Mouse (Mus musculus) midbrain, embryonic 16.5 days (tissue): Measurements from ENCODE around the gene Ap1m2. TPM values are rescaled to one million over a fixed set of nuclear protein-coding genes. Genes with fewer than 3 reads are reported as not detected.

Source experiments
- ATAC-seq: fragments of 200-750 bp; cut with Nextera tagmentation; 2 replicates; pipeline ENCODE4 v1.8.0; 2017; ENCODE audit warnings: moderate TSS enrichment
- H3K27ac ChIP-seq: fragments of 300-500 bp; sonication (generic); 2 replicates; pipeline ENCODE4 v1.5.1; 2014; ENCODE audit warnings: mild to moderate bottlenecking, low read length, mixed read lengths
- H3K27me3 ChIP-seq: fragments of 300-500 bp; sonication (generic); 2 replicates; pipeline ENCODE4 v1.6.1; 2014; ENCODE audit warnings: low read depth, low read length, mixed read lengths; ENCODE audit not compliant: control insufficient read depth, insufficient read depth
- H3K36me3 ChIP-seq: fragments of 300-500 bp; sonication (generic); 2 replicates; pipeline ENCODE4 v1.6.1; 2014; ENCODE audit warnings: mild to moderate bottlenecking, low read length, moderate library complexity, mixed read lengths; ENCODE audit not compliant: control insufficient read depth, insufficient read depth
- H3K4me1 ChIP-seq: fragments of 300-500 bp; sonication (generic); 2 replicates; pipeline ENCODE4 v1.6.1; 2014; ENCODE audit warnings: mild to moderate bottlenecking, low read length, mixed read lengths; ENCODE audit not compliant: control insufficient read depth, insufficient read depth
- H3K4me2 ChIP-seq: fragments of 300-500 bp; sonication (generic); 2 replicates; pipeline ENCODE4 v1.6.1; 2014; ENCODE audit warnings: mild to moderate bottlenecking, low read length, mixed read lengths
- H3K4me3 ChIP-seq: fragments of 300-500 bp; sonication (generic); 2 replicates; pipeline ENCODE4 v1.5.1; 2014; ENCODE audit warnings: low read depth, mild to moderate bottlenecking, low read length, moderate library complexity, mixed read lengths
- H3K9ac ChIP-seq: fragments of 300-500 bp; sonication (generic); 2 replicates; pipeline ENCODE4 v1.6.1; 2014; ENCODE audit warnings: low read depth, low read length, mixed read lengths
- H3K9me3 ChIP-seq: fragments of 300-500 bp; sonication (generic); replicated peaks from 2 replicates; pipeline ENCODE4 v1.6.1; 2014; ENCODE audit warnings: mild to moderate bottlenecking, low read length, mixed read lengths; ENCODE audit not compliant: control insufficient read depth, poor library complexity, severe bottlenecking
- WGBS: fragments of 180-500 bp; shearing (Covaris S2); extraction: QIAGEN DNeasy Blood & Tissue Kit; methylation state at CpG from one replicate; pipeline ENCODE4 v1.1.7; 2014; 5-methylcytosine and 5-hydroxymethylcytosine counted together
- polyA plus RNA-seq: library from polyadenylated mRNA; unstranded; fragments of >200 nt; fragmentation: Nextera tagmentation; extraction: Ambion mirVana; gene quantifications from 2 replicates; pipeline ENCODE4 v1.2.1, GENCODE M21; 2015

Ap1m2 gene
- polyA plus RNA-seq, 1 experiment from 2014 or later, result 2.1 TPM

DNA sequence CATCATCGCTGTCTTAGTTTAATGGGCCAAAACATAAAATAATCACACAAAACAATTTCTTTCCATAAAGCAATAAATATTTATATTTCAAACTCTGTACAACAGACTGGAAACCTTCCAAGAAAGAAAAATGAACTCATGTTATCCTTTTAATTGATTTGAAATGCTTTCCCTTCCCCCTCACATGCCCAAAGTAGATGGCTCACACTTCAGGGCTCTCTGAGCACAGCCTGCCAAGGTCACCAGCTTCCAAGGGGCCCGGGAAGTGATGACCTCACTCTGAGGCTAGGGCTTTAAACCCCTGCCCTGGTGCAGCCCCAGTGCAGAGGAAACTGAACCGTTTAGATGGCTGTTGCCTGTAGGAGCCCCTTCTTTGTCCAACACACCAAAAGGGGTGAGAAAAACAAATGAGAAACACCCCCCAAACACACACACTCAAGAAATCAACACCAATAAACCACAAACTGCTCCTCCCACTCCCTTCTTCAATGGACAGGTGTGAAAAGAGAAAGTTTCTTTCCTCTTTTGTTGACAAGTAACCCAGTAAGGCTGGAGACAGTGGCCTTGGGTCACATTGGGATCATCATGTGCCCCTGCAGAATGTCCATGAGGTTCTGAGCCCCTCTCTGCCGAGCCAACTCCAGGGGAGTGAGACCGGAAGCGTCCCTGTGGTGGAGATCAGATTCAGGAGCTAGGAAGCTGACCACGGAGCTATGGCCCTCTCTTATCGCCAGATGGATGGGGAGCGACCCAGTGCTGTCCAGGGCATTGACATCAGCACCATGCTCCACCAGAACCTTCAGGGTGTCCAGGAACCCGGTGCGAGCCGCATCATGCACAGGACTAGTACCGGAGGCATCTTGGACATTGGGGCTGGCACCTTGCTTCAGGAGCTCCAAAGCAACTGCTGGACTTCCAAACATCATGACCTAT is 23.5 kb downstream of the Ap1m2 start:
- Histone ChIP-seq H3K36me3 (0 out of 2 replicates have a peak, but pooled peaks cover 6% of the 10 kb centered on the region), H3K9me3 (no peaks in the 10 kb centered on the region), H3K4me1 (peaks cover 29% of the 10 kb centered on the region), H3K4me2 (peak overlapping the region; percentile 90), H3K27me3 (no peaks in the 10 kb centered on the region), H3K27ac (peak overlapping the region; percentile 91), H3K4me3 (peak overlapping the region; percentile 74), H3K9ac (peak overlapping the region; percentile 81)
- no peak for ATAC-seq
- WGBS, result 82% methylated on average over 13 of the region's 13 CpGs

DNA sequence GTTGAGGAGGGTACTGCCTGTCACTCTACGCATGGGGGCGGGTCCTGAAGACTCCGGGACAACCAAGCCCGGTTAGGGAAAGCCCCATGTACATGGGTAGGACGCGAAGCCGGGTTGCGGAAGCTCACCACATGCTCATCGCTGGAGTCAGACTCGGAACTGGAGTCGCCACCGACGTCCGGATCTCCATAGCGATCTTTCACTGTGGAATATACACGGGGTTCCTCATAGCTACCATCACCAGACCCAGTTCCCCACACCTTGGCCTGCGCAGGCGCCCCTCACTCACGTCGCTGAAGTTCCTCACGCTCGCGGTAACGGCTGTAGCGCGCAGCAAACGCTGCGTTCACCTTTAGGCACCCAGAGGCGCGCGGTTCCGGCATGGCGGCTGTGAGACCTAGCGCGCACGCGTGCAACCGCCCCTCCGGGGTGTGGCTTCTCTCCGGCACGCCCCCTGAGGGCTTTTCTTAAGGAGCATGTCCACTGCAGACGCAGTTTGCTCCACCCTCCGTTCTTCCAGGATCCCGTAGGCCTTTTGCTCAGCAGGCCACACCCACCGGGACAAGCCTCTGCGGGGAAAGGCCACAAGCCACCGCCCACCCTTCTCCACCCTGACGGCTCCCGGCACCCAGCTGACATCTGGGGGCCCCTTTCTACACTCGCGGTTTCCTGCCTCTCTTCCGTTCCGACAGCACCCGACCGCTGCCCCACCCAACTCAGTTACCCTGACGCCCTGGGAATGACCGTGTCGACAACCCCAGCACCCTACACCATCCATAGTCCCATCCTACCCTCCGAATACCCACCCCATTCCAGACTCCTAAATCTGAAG is 24.4 kb downstream of the Ap1m2 start, which contains the start of gene Kri1:
Gene Kri1, minus strand, starts transcription at position 399 of the 832 bp plus-strand sequence.
- Histone ChIP-seq H3K4me2 (peak within 1 kb of the TSS; percentile 90), H3K36me3 (peaks cover 9% of the 10 kb centered on the region; the same call in 1 of the 2 replicates), H3K4me3 (peak within 1 kb of the TSS; percentile 74), H3K27me3 (no peaks in the 10 kb centered on the region), H3K9me3 (no peaks in the 10 kb centered on the region), H3K4me1 (peaks cover 29% of the 10 kb centered on the region), H3K27ac (peak within 1 kb of the TSS; percentile 91), H3K9ac (peak within 1 kb of the TSS; percentile 81)
- under 1% methylated on average over 59 of the region's 59 CpGs for WGBS
- peak; percentile 79 for ATAC-seq

DNA sequence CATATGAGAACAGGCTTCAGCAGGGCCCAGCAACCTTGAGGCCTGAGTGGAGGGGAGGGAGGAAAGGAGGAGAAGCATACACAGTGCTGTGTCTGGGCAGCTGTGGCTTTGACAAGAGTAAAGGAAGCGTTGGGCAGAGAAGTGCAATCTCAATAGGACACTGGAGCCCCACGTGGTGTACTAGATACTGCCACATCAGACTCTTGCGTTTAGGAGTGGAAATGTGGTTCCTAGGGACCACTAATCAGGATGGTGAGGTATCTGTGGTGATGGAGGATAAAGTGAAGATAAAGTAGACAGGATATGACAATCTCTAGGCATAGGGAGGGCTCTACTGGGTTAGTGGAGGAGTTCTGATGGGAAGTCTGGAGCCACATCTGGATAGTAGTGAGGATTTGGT is 25.4 kb downstream of the Ap1m2 start:
- H3K27ac ChIP-seq, result no peak overlapping the region
- H3K9ac ChIP-seq, result peak overlapping the region; percentile 81; the same call in 1 of the 2 replicates
- peak overlapping the region; percentile 74 for H3K4me3 ChIP-seq
- WGBS, result 78% methylated on average over 3 of the region's 3 CpGs
- peaks cover 16% of the 10 kb centered on the region; the same call in 1 of the 2 replicates for H3K36me3 ChIP-seq
- no peak for ATAC-seq
- no peaks in the 10 kb centered on the region for H3K27me3 ChIP-seq
- H3K4me2 ChIP-seq, result peak overlapping the region; percentile 90
- peaks cover 29% of the 10 kb centered on the region for H3K4me1 ChIP-seq
- no peaks in the 10 kb centered on the region for H3K9me3 ChIP-seq

DNA sequence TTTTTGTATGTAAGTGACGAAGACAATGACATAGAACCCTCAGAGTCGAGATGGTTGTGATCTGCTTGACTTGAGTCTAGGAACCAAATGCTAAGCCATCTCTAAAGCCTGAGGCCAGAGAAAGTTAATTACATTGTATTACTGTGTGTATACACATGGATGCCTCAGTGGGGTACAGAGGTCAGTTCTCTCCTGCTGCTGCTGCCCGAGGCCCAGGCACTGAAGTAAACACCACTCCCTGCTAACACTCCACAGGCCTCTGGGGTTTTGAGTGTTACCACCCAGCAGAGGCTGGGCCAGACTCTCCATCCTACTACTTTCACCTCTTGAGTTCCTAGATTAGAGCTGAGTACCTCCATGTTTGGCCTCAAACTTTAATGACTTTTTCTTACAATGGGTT is 28.1 kb downstream of the Ap1m2 start:
- Histone ChIP-seq H3K4me1 (peaks cover 19% of the 10 kb centered on the region), H3K36me3 (peaks cover 35% of the 10 kb centered on the region)
- no peak for ATAC-seq

DNA sequence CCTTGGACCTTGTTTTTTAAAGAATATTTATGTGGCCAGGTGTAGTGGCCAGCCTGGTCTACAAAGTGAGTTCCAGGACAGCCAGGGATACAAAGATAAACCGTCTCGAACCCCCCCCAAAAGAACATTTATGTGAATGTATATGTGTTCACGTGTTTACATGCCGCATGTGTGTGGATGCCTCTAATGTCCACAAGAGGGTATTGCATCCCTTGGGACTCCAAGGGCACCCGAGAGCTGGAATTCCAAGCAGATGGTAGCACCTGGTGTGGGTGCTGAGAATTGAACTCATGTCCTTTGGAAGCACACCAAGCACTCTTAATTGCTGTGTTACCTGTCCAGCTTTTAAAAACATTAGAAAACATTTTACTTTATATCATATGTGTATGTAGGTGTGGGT is 28.5 kb downstream of the Ap1m2 start:
- Histone ChIP-seq H3K9ac (no peak overlapping the region), H3K36me3 (peaks cover 36% of the 10 kb centered on the region), H3K4me2 (no peak overlapping the region), H3K27me3 (no peaks in the 10 kb centered on the region), H3K4me1 (peaks cover 15% of the 10 kb centered on the region), H3K4me3 (no peak overlapping the region), H3K9me3 (no peaks in the 10 kb centered on the region), H3K27ac (no peak overlapping the region)
- 90% methylated on average over 5 of the region's 5 CpGs for WGBS
- no peak for ATAC-seq

More for the DNA sequence above, 28.1 kb downstream of the Ap1m2 start:
- Histone ChIP-seq H3K4me2 (no peak overlapping the region), H3K9ac (no peak overlapping the region), H3K9me3 (no peaks in the 10 kb centered on the region), H3K27ac (no peak overlapping the region), H3K4me3 (no peak overlapping the region), H3K27me3 (no peaks in the 10 kb centered on the region)
- WGBS, result 84% methylated on average over 3 of the region's 3 CpGs

DNA sequence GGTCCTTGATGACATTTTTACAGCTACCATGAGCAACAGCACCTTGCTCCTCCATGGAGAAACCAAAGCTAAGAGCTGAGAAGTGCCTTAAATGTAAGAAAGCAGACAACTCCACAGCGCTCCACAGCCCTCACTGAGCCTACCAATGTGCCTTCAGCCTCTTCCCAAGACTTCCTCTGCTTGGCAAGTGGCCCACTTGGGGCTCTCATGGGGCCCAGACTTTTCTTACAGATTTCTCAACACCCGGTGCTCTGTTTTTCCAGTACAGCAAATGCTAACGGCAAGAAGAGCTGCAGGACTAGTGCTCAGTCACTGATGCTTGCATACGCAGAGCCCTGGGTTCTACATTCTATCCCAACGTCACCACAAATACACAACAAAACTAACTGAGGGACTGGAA is 34.4 kb downstream of the Ap1m2 start:
- H3K4me3 ChIP-seq, result no peak overlapping the region
- H3K9me3 ChIP-seq, result no peaks in the 10 kb centered on the region
- no peaks in the 10 kb centered on the region for H3K27me3 ChIP-seq
- no peak overlapping the region for H3K27ac ChIP-seq
- WGBS, result 94% methylated on average over 5 of the region's 5 CpGs
- no peak for ATAC-seq
- peaks cover 51% of the 10 kb centered on the region for H3K36me3 ChIP-seq
- H3K4me1 ChIP-seq, result no peaks in the 10 kb centered on the region
- no peak overlapping the region for H3K9ac ChIP-seq
- H3K4me2 ChIP-seq, result no peak overlapping the region

DNA sequence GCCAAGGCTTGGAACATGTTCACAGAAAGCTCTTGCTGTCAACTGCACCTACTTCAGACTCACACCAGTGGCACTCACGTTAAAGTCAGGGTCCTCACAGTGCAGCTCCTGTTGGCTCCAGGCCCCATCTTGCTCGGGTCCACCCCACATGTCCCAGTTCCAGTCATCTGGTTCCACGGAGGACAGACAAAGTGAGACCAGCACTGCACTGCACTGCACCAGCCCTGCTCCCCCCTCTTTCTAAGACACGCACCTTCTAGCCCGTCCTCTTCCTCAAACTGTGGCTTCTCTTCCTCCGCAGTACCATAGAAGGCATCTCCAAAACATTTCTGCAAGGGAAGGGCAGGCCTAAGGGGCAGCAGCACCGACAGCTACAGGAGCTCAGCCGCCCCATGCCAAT is 35.8 kb downstream of the Ap1m2 start:
- H3K27me3 ChIP-seq, result no peaks in the 10 kb centered on the region
- H3K9me3 ChIP-seq, result no peaks in the 10 kb centered on the region
- H3K4me3 ChIP-seq, result no peak overlapping the region
- no peak overlapping the region for H3K27ac ChIP-seq
- H3K4me1 ChIP-seq, result no peaks in the 10 kb centered on the region
- H3K9ac ChIP-seq, result no peak overlapping the region
- peaks cover 55% of the 10 kb centered on the region for H3K36me3 ChIP-seq
- WGBS, result 89% methylated on average over 8 of the region's 8 CpGs
- ATAC-seq, result no peak
- no peak overlapping the region for H3K4me2 ChIP-seq

DNA sequence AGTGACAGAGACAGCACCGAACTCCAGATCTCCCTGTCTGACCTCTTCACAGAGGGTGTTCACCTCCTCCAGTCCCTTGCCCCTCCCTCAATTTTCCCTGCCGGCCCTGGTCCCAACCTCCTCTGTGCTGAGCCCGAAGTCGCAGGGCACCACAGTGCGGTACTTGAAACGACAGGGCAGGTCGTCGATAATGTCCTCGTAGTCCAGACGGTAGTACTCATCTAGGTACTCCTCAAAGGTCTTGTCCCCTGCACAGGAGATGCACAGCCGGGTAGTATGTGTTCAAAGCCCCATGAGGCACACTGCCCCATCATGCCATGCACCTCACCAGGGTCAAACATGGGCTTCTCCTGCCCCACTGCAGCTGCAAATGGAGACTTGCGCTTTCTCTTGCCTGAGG is 36.4 kb downstream of the Ap1m2 start:
- H3K27me3 ChIP-seq, result no peaks in the 10 kb centered on the region
- H3K9me3 ChIP-seq, result no peaks in the 10 kb centered on the region
- peaks cover 55% of the 10 kb centered on the region for H3K36me3 ChIP-seq
- H3K4me2 ChIP-seq, result no peak overlapping the region
- no peaks in the 10 kb centered on the region for H3K4me1 ChIP-seq
- WGBS, result 89% methylated on average over 12 of the region's 12 CpGs
- H3K4me3 ChIP-seq, result no peak overlapping the region
- H3K9ac ChIP-seq, result no peak overlapping the region
- ATAC-seq, result 0 out of 2 replicates have a peak, but pooled peaks have one; percentile 4
- H3K27ac ChIP-seq, result no peak overlapping the region
